In genomic region chr16:78375821-78376691, GRCm38 (mm10) we compare ENCODE assay signal across 8 mouse cellular contexts. TPM values are rescaled to one million over a fixed set of nuclear protein-coding genes. Genes with fewer than 3 reads are reported as not detected.
DNase-seq lines count a peak whose midpoint lies in the region; ATAC-seq and TF ChIP-seq lines count a peak whose summit lies in the region.

No protein-coding gene starts in this region.

- no peaks in the 10 kb centered on the region for H3K9me3 ChIP-seq in forebrain, embryonic 11.5 days (ENCODE audit: control insufficient read depth, low read length)
- H3K9me3 ChIP-seq in lung, postnatal 0 days (ENCODE audit: low read length) = no peaks in the 10 kb centered on the region

- H3K36me3 ChIP-seq in forebrain, embryonic 11.5 days (ENCODE audit: control insufficient read depth, insufficient read depth, low read length) = no peaks in the 10 kb centered on the region; the same call in 1 of the 2 replicates
- H3K36me3 ChIP-seq in lung, postnatal 0 days (ENCODE audit: insufficient read depth, low read length) = no peaks in the 10 kb centered on the region

- H3K4me2 ChIP-seq in forebrain, embryonic 11.5 days (ENCODE audit: low read depth, low read length, severe bottlenecking) = peak overlapping the region; percentile 46
- peak overlapping the region; percentile 68 for H3K4me2 ChIP-seq in lung, postnatal 0 days (replicated peaks; ENCODE audit: low read depth, low read length)

- DNase-seq in CD8-positive naive resting alpha-beta T cell, adult 2 months (ENCODE audit: low read depth in 2 of 2, low spot score in 2 of 2) = peak; percentile 65 to 67
- DNase-seq in adrenal gland, postnatal 4 days (ENCODE audit: low spot score in 2 of 2) = peak; percentile 14 to 16
- peak; percentile 86 for DNase-seq in forebrain, embryonic 11.5 days (ENCODE audit: low spot score)
- peak; percentile 15 for DNase-seq in heart, postnatal 25 days (ENCODE audit: low spot score)
- peak; percentile 14 to 44 for DNase-seq in layer of hippocampus, adult 2 months (ENCODE audit: low spot score in 2 of 2)
- DNase-seq in lung, postnatal 0 days (ENCODE audit: low spot score) = peak; percentile 87
- DNase-seq in thymus, postnatal 0 days (ENCODE audit: low spot score) = peak; percentile 76

- H3K27me3 ChIP-seq in forebrain, embryonic 11.5 days (ENCODE audit: control insufficient read depth, insufficient read depth, low read length) = no peaks in the 10 kb centered on the region
- H3K27me3 ChIP-seq in lung, postnatal 0 days (replicated peaks; ENCODE audit: insufficient read depth, low read length) = no peaks in the 10 kb centered on the region

- TF ChIP-seq POLR2A in olfactory bulb, adult 2 months (IDR thresholded peaks at IDR 0.05; ENCODE audit: insufficient read depth, low read depth, low read length) = no peak

- H3K4me3 ChIP-seq in forebrain, embryonic 11.5 days (ENCODE audit: low read depth, low read length) = peak overlapping the region; percentile 89
- H3K4me3 ChIP-seq in layer of hippocampus, adult 2 months = peak overlapping the region; percentile 88
- H3K4me3 ChIP-seq in lung, postnatal 0 days (ENCODE audit: low read depth, low read length) = peak overlapping the region; percentile 93
- peak overlapping the region; percentile 95 for H3K4me3 ChIP-seq in olfactory bulb, adult 2 months (ENCODE audit: insufficient read depth, low read depth, low read length)

- H3K9ac ChIP-seq in forebrain, embryonic 11.5 days (ENCODE audit: low read length) = peak overlapping the region; percentile 92
- H3K9ac ChIP-seq in lung, postnatal 0 days (replicated peaks; ENCODE audit: low read depth) = peak overlapping the region; percentile 96

- TF ChIP-seq CTCF in layer of hippocampus, adult 2 months (conservative IDR thresholded peaks at IDR 0.05) = no peak; the same call in 1 of the 2 replicates
- TF ChIP-seq CTCF in lung, postnatal 0 days (IDR thresholded peaks at IDR 0.05) = no peak
- TF ChIP-seq CTCF in olfactory bulb, adult 2 months (IDR thresholded peaks at IDR 0.05; ENCODE audit: insufficient read depth, low read depth, low read length) = no peak

- no peak for TF ChIP-seq EP300 in lung, postnatal 0 days (IDR thresholded peaks at IDR 0.05)

- no peaks in the 10 kb centered on the region for H3K4me1 ChIP-seq in forebrain, embryonic 11.5 days (replicated peaks; ENCODE audit: control insufficient read depth, insufficient read depth, low read length)
- H3K4me1 ChIP-seq in lung, postnatal 0 days (ENCODE audit: insufficient read depth, low read depth, low read length) = no peaks in the 10 kb centered on the region; the same call in 1 of the 2 replicates
- peaks cover 4% of the 10 kb centered on the region for H3K4me1 ChIP-seq in olfactory bulb, adult 2 months (ENCODE audit: control insufficient read depth, insufficient read depth, low read length)

- peak; percentile 70 for ATAC-seq in forebrain, embryonic 11.5 days (replicated peaks; ENCODE audit: low FRiP score)
- ATAC-seq in lung, postnatal 0 days = peak; percentile 23

- intact Hi-C loops in heart, postnatal 25 days (cut with DNase I) = loop anchor here (5.0 kb wide), 2 partner anchors 51 to 201 kb away; partner anchors contain the start of gene D16Ertd472e

- WGBS in forebrain, embryonic 11.5 days = under 1% methylated on average over 97 of the region's 100 CpGs
- under 1% methylated on average over 49 of the region's 100 CpGs for whole genome bisulfite sequencing in lung, postnatal 0 days
- WGBS in olfactory bulb, adult 2 months = under 1% methylated on average over 98 of the region's 100 CpGs

- peak overlapping the region; percentile 27; the same call in 1 of the 2 replicates for H3K27ac ChIP-seq in forebrain, embryonic 11.5 days (ENCODE audit: low read depth, low read length)
- H3K27ac ChIP-seq in layer of hippocampus, adult 2 months = peak overlapping the region; percentile 84
- H3K27ac ChIP-seq in lung, postnatal 0 days (ENCODE audit: low read length) = peak overlapping the region; percentile 96
- no peak overlapping the region for H3K27ac ChIP-seq in olfactory bulb, adult 2 months (ENCODE audit: insufficient read depth, low read depth, low read length)

RNA-seq across cellular contexts. Expression of gene Btg3, which starts 0.9 kb away (rescaled TPM):
- total RNA-seq in adrenal gland, postnatal 4 days (2021) = 10 to 100 TPM; 30.8 to 34.3 TPM
- polyA plus RNA-seq in forebrain, embryonic 11.5 days (2014; fragmentation: Nextera tagmentation; extraction: Ambion mirVana) = 51.2 and 57.7 TPM in 2 replicates
- total RNA-seq in heart, postnatal 25 days (2021) = 10 to 100 TPM in 1 of 2 experiments, 1 to 10 TPM in 1; 7.1 to 10.2 TPM
- total RNA-seq in layer of hippocampus, adult 2 months (2021) = 10 to 100 TPM; 16.5 to 17.7 TPM
- polyA plus RNA-seq in lung, postnatal 0 days (2015; fragmentation: Nextera tagmentation; extraction: Ambion mirVana) = 209 and 242 TPM in 2 replicates
- polyA plus RNA-seq in olfactory bulb, adult 2 months (2012; ENCODE audit: insufficient read depth, insufficient read length, low replicate concordance, missing spikeins) = not detected in 2 replicates
- 42.9 and 45.1 TPM in 2 replicates for polyA plus RNA-seq in thymus, postnatal 0 days (2015; fragmentation: Nextera tagmentation; extraction: Ambion mirVana)

Comparison
In these comparisons a context has a peak if more than half of its experiments do, and no peak if none do; other contexts are left out.
1. DNase-seq: peak in every context shown above with its lines; median percentile 87 in lung, postnatal 0 days; 86 in forebrain, embryonic 11.5 days; 76 in thymus, postnatal 0 days; 66 in CD8-positive naive resting alpha-beta T cell, adult 2 months; 29 in layer of hippocampus, adult 2 months; 15 in adrenal gland, postnatal 4 days; 15 in heart, postnatal 25 days.
2. RNA of gene Btg3, which starts 0.9 kb away (polyA plus RNA-seq): 209 to 242 TPM in lung, postnatal 0 days, 51.2 to 57.7 TPM in forebrain, embryonic 11.5 days and 42.9 to 45.1 TPM in thymus, postnatal 0 days; not detected in olfactory bulb, adult 2 months; every median in the first group is over 10 times any median in the second.
3. Peak in every context shown above with its lines, with median percentiles within 50 percentile points of each other: H3K4me3 ChIP-seq.